Mouse (Mus musculus) cortical plate, adult 2 months (tissue): ENCODE results near the gene Caskin1. TPM values are rescaled to one million over a fixed set of nuclear protein-coding genes. Genes with fewer than 3 reads are reported as not detected.

ENCODE experiments used
- H3K27ac ChIP-seq: fragments of 200-500 bp; 2 replicates; pipeline ENCODE4 v1.5.1; 2012; ENCODE audit warnings: low read length, control low read depth, inconsistent platforms; ENCODE audit not compliant: insufficient read depth
- H3K4me1 ChIP-seq: fragments of 200-500 bp; 2 replicates; pipeline ENCODE4 v1.6.1; 2011; ENCODE audit warnings: low read length; ENCODE audit not compliant: control insufficient read depth, insufficient read depth
- H3K4me3 ChIP-seq: fragments of 200-500 bp; 2 replicates; pipeline ENCODE4 v1.5.1; 2011; ENCODE audit warnings: mild to moderate bottlenecking, low read length, control low read depth; ENCODE audit not compliant: insufficient read depth
- CTCF ChIP-seq: fragments of 200-500 bp; IDR thresholded peaks from 2 replicates; pipeline ENCODE4 v1.5.1; 2011; ENCODE audit warnings: mild to moderate bottlenecking, control low read depth, low read length; ENCODE audit not compliant: insufficient read depth; ENCODE audit errors: extremely low read depth
- POLR2A ChIP-seq: fragments of 200-500 bp; IDR thresholded peaks from 2 replicates; pipeline ENCODE4 v1.6.1; 2011; ENCODE audit warnings: mild to moderate bottlenecking, low read length, control low read depth; ENCODE audit not compliant: insufficient read depth; ENCODE audit errors: extremely low read depth
- polyA plus RNA-seq: library from polyadenylated mRNA; depleted of rRNA; stranded (reverse); fragments of >200 nt; gene quantifications from 2 replicates; pipeline ENCODE4 v1.2.3, GENCODE M21; 2012; rRNA removed

Gene Caskin1
- 106 and 109 TPM in 2 replicates for polyA plus RNA-seq

GRCm38 (mm10) chr17:24488186-24488661 is at the start of gene Caskin1:
TSS of gene Caskin1 (plus strand) at chr17:24488601.
- no peak for TF ChIP-seq POLR2A
- TF ChIP-seq CTCF: no peak
- H3K4me3 ChIP-seq: peak within 1 kb of the TSS; percentile 44
- H3K27ac ChIP-seq: peak within 1 kb of the TSS; percentile 94
- H3K4me1 ChIP-seq: peaks cover 12% of the 10 kb centered on the region

- Histone ChIP-seq H3K4me3 (no peak overlapping the region), H3K27ac (no peak overlapping the region), H3K4me1 (no peaks in the 10 kb centered on the region)
- no peak for TF ChIP-seq CTCF
Measured at GRCm38 (mm10) chr17:24440377-24440776, 48.0 kb upstream of the Caskin1 start.

GRCm38 (mm10) chr17:24441148-24441547 is 47.3 kb upstream of the Caskin1 start:
- Histone ChIP-seq H3K4me1 (no peaks in the 10 kb centered on the region), H3K4me3 (no peak overlapping the region), H3K27ac (no peak overlapping the region)
- TF ChIP-seq POLR2A (no peak), CTCF (0 out of 2 replicates have a peak, but pooled peaks have one; percentile 16)

GRCm38 (mm10) chr17:24442107-24442506 is 46.3 kb upstream of the Caskin1 start:
- no peak overlapping the region for H3K4me3 ChIP-seq
- no peaks in the 10 kb centered on the region for H3K4me1 ChIP-seq
- H3K27ac ChIP-seq: no peak overlapping the region
- TF ChIP-seq CTCF (no peak), POLR2A (no peak)

- Histone ChIP-seq H3K4me3 (no peak within 1 kb of the TSS), H3K4me1 (no peaks in the 10 kb centered on the region), H3K27ac (no peak within 1 kb of the TSS)
- TF ChIP-seq POLR2A (no peak), CTCF (no peak)
Measured at GRCm38 (mm10) chr17:24442632-24443155, 45.7 kb upstream of the Caskin1 start, which contains the start of gene Dnase1l2. TSS of gene Dnase1l2 (minus strand) at chr17:24443105.

- no peaks in the 10 kb centered on the region for H3K4me1 ChIP-seq
- no peak overlapping the region for H3K4me3 ChIP-seq
- no peak overlapping the region for H3K27ac ChIP-seq
- TF ChIP-seq CTCF: no peak
- no peak for TF ChIP-seq POLR2A
Measured at GRCm38 (mm10) chr17:24443409-24443808, 45.0 kb upstream of the Caskin1 start.

GRCm38 (mm10) chr17:24446590-24446989 is 41.8 kb upstream of the Caskin1 start:
- H3K4me3 ChIP-seq: no peak overlapping the region
- H3K27ac ChIP-seq: no peak overlapping the region
- no peak for TF ChIP-seq POLR2A
- no peak for TF ChIP-seq CTCF
- H3K4me1 ChIP-seq: no peaks in the 10 kb centered on the region

GRCm38 (mm10) chr17:24449507-24449906 is 38.9 kb upstream of the Caskin1 start:
- Histone ChIP-seq H3K4me1 (no peaks in the 10 kb centered on the region; the same call in 1 of the 2 replicates), H3K4me3 (no peak overlapping the region), H3K27ac (no peak overlapping the region)
- TF ChIP-seq POLR2A: no peak
- TF ChIP-seq CTCF: no peak

- H3K4me1 ChIP-seq: no peaks in the 10 kb centered on the region; the same call in 1 of the 2 replicates
- no peak overlapping the region for H3K27ac ChIP-seq
- no peak for TF ChIP-seq CTCF
- no peak for TF ChIP-seq POLR2A
- no peak overlapping the region for H3K4me3 ChIP-seq
Measured at GRCm38 (mm10) chr17:24451220-24451619, 37.2 kb upstream of the Caskin1 start.

- H3K27ac ChIP-seq: no peak overlapping the region
- H3K4me1 ChIP-seq: no peaks in the 10 kb centered on the region; the same call in 1 of the 2 replicates
- no peak overlapping the region for H3K4me3 ChIP-seq
- no peak for TF ChIP-seq CTCF
- TF ChIP-seq POLR2A: no peak
Measured at GRCm38 (mm10) chr17:24453372-24453771, 35.0 kb upstream of the Caskin1 start.
